Mouse (Mus musculus): ENCODE data around the gene AI661453.

DNA sequence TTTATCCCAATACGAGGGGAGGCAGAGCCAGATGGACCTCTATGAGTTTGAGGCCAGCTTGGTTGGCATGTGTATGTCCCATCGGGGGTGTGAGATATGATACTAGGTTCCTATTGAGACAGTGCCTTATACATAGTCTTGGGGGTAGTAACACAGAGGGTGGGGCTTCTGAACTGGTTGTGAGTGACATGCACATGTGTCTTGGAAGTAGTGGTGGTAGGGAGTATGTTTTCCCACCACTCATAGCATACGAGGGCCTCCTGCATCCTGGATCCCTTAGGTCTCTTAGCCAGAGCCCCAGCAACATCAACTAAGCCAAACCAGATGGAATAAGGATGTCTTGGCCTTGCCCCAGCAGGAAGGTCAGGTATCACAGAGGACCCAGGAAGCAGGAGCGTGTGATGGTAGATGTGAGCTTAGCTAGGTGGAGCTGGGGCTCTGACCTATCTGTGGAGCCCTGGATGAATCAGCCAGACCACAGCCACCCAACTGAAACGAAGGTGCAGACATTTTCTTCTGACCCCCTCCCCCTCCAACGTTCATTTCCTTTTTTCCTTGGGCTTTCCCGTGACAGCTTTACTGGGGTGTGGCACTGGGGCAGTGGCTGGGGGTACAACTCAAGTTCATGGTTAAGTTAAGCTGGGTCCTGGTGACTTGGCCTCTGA is 78.9 kb downstream of the AI661453 start:
- TF ChIP-seq CTCF (conservative IDR thresholded peaks at IDR 0.05; ENCODE audit: low read length) (no peak), POU5F1 (IDR thresholded peaks at IDR 0.05; ENCODE audit: borderline replicate concordance, low read length) (no peak), NANOG (IDR thresholded peaks at IDR 0.05; ENCODE audit: borderline replicate concordance, low read length) (no peak)
